Mouse (Mus musculus) brain, embryonic 14.5 days (tissue): Measurements from ENCODE around the gene Fam187b. TPM values are rescaled to one million over a fixed set of nuclear protein-coding genes. Genes with fewer than 3 reads are reported as not detected.

ENCODE experiments used
- DNase-seq: peaks from one replicate; pipeline ENCODE4 v3.0.0-alpha.2; 2011; ENCODE audit warnings: low read depth
- CTCF ChIP-seq: fragments of 200-500 bp; IDR thresholded peaks from 2 replicates; pipeline ENCODE4 v1.5.1; 2012; ENCODE audit warnings: inconsistent platforms, mild to moderate bottlenecking, moderate library complexity, borderline replicate concordance; ENCODE audit not compliant: insufficient read depth, insufficient read length; ENCODE audit errors: extremely low read depth
- POLR2A ChIP-seq: fragments of 200-500 bp; IDR thresholded peaks from 2 replicates; pipeline ENCODE4 v1.6.1; 2012; ENCODE audit warnings: mild to moderate bottlenecking, inconsistent platforms, borderline replicate concordance; ENCODE audit not compliant: poor library complexity, insufficient read depth, insufficient read length, severe bottlenecking; ENCODE audit errors: extremely low read depth
- polyA plus RNA-seq: library from polyadenylated mRNA; depleted of rRNA; stranded (reverse); fragments of >200 nt; gene quantifications from 2 replicates; pipeline ENCODE4 v1.2.3, GENCODE M21; 2012

Fam187b gene
- polyA plus RNA-seq, 1 experiment, result 0.42 TPM

GRCm38 (mm10) chr7:30954036-30954435 is 19.6 kb upstream of the Fam187b start:
- no peak for DNase-seq

GRCm38 (mm10) chr7:30954971-30955520 is 18.5 kb upstream of the Fam187b start:
- TF ChIP-seq CTCF, result no peak
- TF ChIP-seq POLR2A, result no peak
- DNase-seq, result no peak

More at GRCm38 (mm10) chr7:30954036-30954435, 19.6 kb upstream of the Fam187b start:
- TF ChIP-seq POLR2A (no peak), CTCF (no peak)

- peak; percentile 85 for DNase-seq
- peak; percentile 62 for TF ChIP-seq CTCF
- peak; percentile 65; the same call in 1 of the 2 replicates for TF ChIP-seq POLR2A
These were observed 17.8 kb upstream of the Fam187b start for GRCm38 (mm10) chr7:30955584-30956356.

DNA sequence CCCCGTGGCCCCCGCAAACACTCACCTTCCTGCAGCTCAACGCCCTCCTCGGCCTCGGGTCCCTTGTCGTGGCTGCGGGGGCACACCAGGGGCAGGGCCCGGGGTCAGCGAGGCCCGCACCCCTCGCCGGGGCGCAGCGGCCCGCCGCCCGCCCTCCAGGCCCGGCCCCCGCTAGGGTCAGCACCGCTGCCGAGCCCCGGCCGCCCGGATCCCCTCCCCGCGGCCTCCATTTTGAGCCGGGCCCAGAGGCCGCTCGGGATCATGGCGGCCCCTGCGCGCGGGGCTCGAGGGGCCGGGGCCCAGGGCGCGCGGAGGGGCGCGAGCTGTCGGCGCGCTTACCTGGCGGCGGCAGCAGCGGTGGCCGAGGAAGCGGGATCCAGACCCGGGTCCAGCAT is 17.2 kb upstream of the Fam187b start:
- no peak for DNase-seq
- TF ChIP-seq CTCF, result no peak
- no peak for TF ChIP-seq POLR2A

DNA sequence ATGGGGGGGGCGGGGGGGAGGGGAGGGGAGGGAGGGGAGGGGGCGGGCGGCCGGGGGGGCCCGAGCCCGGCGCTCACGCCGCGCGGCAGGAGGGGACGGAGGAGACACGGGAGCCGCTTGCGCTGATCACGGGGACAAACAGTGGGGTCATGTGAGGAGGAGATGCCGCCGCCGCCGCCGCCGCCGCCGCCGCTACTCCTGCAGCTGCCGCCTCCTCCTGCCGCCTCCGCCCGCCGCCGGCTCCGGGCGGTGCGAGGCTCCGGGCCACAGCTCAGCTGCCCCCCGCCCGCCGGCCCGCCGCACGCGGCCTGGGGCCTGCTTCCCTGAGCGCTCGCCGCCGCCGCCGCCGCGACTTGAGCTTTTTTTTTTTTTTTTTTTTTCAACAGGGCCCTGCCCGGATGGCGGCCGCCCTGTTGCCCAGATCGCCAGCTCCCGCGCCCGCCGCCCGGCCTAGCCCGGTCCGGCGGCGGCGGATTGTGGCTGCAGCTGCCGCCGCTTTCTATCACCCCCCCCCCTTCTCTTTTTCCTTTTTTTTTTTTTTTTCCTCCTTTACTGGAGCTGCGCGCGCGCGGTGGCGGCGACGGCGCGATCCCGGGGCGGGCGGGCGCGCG is 16.7 kb upstream of the Fam187b start, which contains the start of gene Usf2:
Gene Usf2 (minus strand): TSS at position 48 of the 611 bp plus-strand sequence.
- TF ChIP-seq POLR2A, result peak; percentile 54; the same call in 1 of the 2 replicates
- no peak for TF ChIP-seq CTCF
- DNase-seq, result peak; percentile 91

DNA sequence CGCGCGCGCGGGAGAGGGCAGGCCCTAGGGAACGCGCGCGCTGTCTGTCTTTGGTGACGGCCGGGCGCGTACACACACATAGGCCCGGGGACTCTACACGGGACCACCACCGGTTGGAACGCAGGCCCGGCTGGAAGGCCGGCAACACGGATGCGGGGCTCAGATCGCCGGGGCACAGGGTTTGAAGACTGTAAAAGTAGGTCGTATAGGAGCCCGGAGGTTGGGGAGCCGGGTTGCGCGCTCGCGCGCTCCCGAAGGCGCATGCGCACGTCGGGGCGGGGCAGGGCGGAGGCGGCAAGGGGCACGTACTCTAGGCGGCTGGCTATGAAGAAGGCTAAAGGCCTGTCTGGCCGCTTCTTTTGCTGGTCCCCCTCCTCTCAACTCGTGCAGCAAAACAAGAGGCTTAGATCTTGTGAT is 16.2 kb upstream of the Fam187b start:
- peak; percentile 93 for DNase-seq
- TF ChIP-seq CTCF, result no peak
- peak; percentile 59; the same call in 1 of the 2 replicates for TF ChIP-seq POLR2A

DNA sequence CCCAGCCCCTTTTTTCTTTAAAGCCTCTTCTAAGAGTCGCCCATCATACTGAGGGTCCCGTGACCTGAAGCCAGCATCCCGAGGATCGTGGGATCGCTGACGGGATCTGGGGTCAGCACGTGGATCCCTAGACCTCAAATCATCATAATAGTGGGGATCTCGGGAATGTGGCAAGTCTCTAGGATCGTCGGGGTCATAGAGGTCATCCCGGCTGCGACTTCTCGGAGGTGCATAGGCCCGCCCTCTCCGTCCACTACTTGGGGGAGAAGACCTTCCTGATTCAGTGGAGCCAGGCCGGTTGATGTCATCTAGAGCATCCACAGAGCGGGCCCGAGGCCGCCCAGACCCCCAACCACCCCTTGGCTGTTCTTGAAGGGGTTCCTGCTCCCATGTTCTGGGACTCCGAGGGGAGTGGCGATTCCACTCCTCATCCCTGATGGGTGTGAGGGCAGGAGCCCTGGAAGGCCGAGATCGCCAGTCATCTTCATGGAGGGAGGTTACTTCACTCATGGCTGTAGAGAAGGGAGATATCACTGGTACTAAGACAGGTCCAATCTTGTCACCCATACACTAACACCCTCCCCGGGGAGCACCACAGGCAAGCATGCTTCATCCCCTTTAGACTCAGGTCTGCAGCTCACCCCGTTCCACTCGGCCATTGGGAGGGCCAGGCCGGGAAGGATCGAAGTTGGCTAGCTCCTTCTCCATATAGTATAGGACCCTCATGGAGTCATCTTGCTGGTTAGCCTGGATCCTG is 15.3 kb upstream of the Fam187b start:
- no peak for DNase-seq

DNA sequence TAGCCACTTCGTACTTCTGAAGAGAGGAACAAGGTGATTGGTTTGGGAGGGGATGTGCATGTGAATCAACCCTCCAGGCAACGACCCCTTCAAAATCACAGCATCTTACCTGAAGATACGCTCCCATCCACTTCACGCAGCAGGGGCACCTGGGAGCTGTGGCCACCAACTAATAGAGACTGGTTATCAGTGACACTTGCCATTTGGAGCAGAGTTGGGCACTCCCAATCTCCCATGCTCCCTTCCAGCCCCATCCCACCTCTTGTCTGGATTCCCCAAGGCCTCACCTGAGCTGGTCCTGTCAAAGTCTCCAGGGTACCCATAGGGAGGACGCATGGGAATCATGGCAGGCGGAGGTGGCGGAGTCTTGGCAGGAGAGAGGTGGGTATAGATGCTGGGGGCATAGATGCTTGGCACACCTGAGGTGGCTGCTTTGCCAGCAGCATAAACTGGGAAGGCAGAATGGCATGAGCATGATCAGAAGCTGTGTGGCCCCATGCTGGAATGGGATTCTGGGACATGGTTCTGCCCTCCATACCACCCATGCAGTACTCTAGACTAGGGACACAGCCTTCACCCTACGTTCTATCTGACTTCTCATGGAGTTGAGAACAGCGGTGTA is 14.6 kb upstream of the Fam187b start:
- DNase-seq, result no peak
- TF ChIP-seq POLR2A (no peak), CTCF (no peak)

More for the DNA sequence above, 15.3 kb upstream of the Fam187b start:
- TF ChIP-seq CTCF (no peak), POLR2A (no peak)

DNA sequence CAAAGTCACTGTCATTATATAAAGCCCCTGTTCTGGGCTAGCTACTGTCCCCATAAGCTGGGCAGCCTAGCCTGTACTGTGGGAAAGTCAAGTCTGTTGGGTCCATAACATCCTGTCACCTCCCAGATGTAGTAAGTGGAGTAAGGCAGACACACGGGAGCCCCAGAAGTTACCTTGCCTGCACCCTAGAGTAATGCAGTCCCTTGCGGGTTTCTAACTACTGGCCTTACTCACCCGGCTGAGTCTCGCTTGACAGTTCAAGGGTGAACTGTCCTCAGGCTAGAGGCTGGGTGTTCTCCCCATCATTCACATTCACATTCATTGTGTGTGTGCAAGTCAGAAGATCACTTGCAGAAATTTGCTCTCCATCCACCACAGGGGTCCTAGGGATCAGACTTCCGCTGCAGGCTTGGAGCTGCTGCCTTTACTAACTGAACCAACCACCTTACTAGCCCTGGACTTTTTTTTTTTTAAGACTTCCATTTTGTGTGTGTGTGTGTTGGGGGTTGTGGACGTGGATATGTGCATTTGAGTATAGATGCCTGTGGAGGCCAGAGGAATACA is 13.7 kb upstream of the Fam187b start:
- DNase-seq, result no peak
- TF ChIP-seq POLR2A (no peak), CTCF (no peak)

DNA sequence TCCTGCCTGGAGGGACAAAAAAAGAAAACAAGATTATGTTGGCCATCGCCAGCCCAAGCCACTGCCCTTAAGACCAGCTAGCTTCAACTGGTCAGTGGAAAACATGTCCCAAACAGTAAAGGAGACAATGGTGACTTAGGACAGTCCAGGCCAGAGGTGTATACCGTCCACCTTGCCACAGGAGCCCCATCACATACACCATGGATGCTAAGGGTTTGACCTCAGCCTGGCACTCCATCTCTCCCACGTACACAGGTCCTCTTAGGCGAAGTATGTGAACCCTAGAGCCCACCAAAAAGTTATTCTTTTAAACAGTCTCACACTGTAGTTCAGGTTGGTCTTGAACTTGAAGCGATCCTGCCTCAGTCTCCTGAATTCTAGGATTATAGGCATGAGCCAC is 10.7 kb upstream of the Fam187b start:
- no peak for DNase-seq
- TF ChIP-seq CTCF (no peak), POLR2A (no peak)

DNA sequence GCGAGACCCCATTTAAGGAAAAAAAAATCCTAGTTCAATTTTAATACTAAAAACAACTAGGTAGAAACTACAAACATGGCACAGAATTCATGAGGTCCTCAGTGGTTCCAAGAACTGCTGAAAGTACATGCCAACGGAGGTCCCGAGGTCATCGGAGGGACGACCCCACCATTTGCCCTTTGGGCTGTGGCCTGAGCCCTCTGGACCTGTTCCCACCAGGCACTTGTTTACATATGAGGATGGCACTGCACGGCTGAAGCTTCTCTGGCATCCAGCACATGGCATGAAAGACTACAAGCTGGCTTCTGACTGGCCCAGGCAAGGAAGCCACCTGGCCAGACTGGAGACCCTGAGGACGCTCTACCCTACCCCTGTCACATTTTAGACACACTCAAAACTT is 9.2 kb upstream of the Fam187b start:
- no peak for TF ChIP-seq CTCF
- no peak for TF ChIP-seq POLR2A
- DNase-seq, result no peak
